Mouse (Mus musculus) left cerebral cortex, postnatal 4 days (tissue): ENCODE results near the gene Zfp184. TPM values are rescaled to one million over a fixed set of nuclear protein-coding genes. Genes with fewer than 3 reads are reported as not detected.
"Not testable (repeated sequence)": the region's sequence is repeated elsewhere in the genome, so short reads cannot be mapped to it uniquely, and the experiment has no call there.

ENCODE experiments used
- DNase-seq: peaks from one replicate; pipeline ENCODE4 v3.0.0-alpha.2; 2022
- intact Hi-C: fragments of 180-260 bp; cut with DNase I; formaldehyde crosslinking; loops from one replicate; pipeline ENCODE4 v1.15.1; 2025
- total RNA-seq, 2 experiments: library from RNA; stranded (reverse); gene quantifications; 2 replicates each; pipeline ENCODE4 v1.2.3; 2021

Zfp184 gene
- 10 to 100 TPM; 12.1 to 14.0 TPM for total RNA-seq

GRCm38 (mm10) chr13:21944926-21945740 lies at the start of gene Zfp184:
Gene Zfp184, plus strand, starts transcription at chr13:21945094.
- peak; percentile 94 for DNase-seq
- intact Hi-C loops, result loop anchor here (5.0 to 10.0 kb wide), 3 partner anchors 32 to 1570 kb away; no protein-coding TSS in a partner anchor

- intact Hi-C loops, result no loop called here
- peak; percentile 65 for DNase-seq
These were observed 48.2 kb upstream of the Zfp184 start for GRCm38 (mm10) chr13:21896549-21897244.

- intact Hi-C loops, result no loop called here
These were observed 47.7 kb upstream of the Zfp184 start for GRCm38 (mm10) chr13:21897245-21897634.

GRCm38 (mm10) chr13:21900870-21901565 lies 43.9 kb upstream of the Zfp184 start:
- intact Hi-C loops, DNase-seq: not testable (repeated sequence)

More at GRCm38 (mm10) chr13:21897245-21897634, 47.7 kb upstream of the Zfp184 start:
- DNase-seq, result no peak

- DNase-seq, result peak; percentile 42
- intact Hi-C loops, result no loop called here
These were observed 41.4 kb upstream of the Zfp184 start for GRCm38 (mm10) chr13:21903500-21903899.

- intact Hi-C loops, DNase-seq: not testable (repeated sequence)
These were observed 40.8 kb upstream of the Zfp184 start for GRCm38 (mm10) chr13:21904090-21904489.

- intact Hi-C loops, result no loop called here
- no peak for DNase-seq
These were observed 38.6 kb upstream of the Zfp184 start for GRCm38 (mm10) chr13:21906301-21906700.

GRCm38 (mm10) chr13:21906946-21907806 lies 37.7 kb upstream of the Zfp184 start:
- intact Hi-C loops, result no loop called here
- DNase-seq, result no peak

GRCm38 (mm10) chr13:21907807-21908155 lies 37.1 kb upstream of the Zfp184 start:
- intact Hi-C loops, DNase-seq: not testable (repeated sequence)

- intact Hi-C loops, result loop anchor here (10.0 kb wide), 1 partner anchor 114 kb away; no protein-coding TSS in a partner anchor
- no peak for DNase-seq
These were observed 34.2 kb upstream of the Zfp184 start for GRCm38 (mm10) chr13:21910735-21911134.

- intact Hi-C loops, result loop anchor here (10.0 kb wide), 1 partner anchor 114 kb away; no protein-coding TSS in a partner anchor
- peak; percentile 17 for DNase-seq
These were observed 33.7 kb upstream of the Zfp184 start for GRCm38 (mm10) chr13:21911147-21911546.

- intact Hi-C loops, result loop anchor here (10.0 kb wide), 1 partner anchor 111 kb away; no protein-coding TSS in a partner anchor
These were observed 31.0 kb upstream of the Zfp184 start for GRCm38 (mm10) chr13:21913854-21914253.

GRCm38 (mm10) chr13:21914599-21914998 lies 30.3 kb upstream of the Zfp184 start:
- intact Hi-C loops, result loop anchor here (10.0 kb wide), 1 partner anchor 110 kb away; no protein-coding TSS in a partner anchor

More at GRCm38 (mm10) chr13:21913854-21914253, 31.0 kb upstream of the Zfp184 start:
- no peak for DNase-seq

GRCm38 (mm10) chr13:21915487-21915886 lies 29.4 kb upstream of the Zfp184 start:
- intact Hi-C loops, result loop anchor here (10.0 kb wide), 1 partner anchor 109 kb away; no protein-coding TSS in a partner anchor
- no peak for DNase-seq

More at GRCm38 (mm10) chr13:21914599-21914998, 30.3 kb upstream of the Zfp184 start:
- no peak for DNase-seq

GRCm38 (mm10) chr13:21916056-21916455 lies 28.8 kb upstream of the Zfp184 start:
- intact Hi-C loops, result loop anchor here (10.0 kb wide), 1 partner anchor 109 kb away; no protein-coding TSS in a partner anchor
- DNase-seq, result no peak

GRCm38 (mm10) chr13:21917040-21917439 lies 27.9 kb upstream of the Zfp184 start:
- intact Hi-C loops, result loop anchor here (10.0 kb wide), 1 partner anchor 108 kb away; no protein-coding TSS in a partner anchor
- DNase-seq, result no peak

- intact Hi-C loops, result loop anchor here (10.0 kb wide), 1 partner anchor 107 kb away; no protein-coding TSS in a partner anchor
- no peak for DNase-seq
These were observed 27.4 kb upstream of the Zfp184 start for GRCm38 (mm10) chr13:21917480-21917879.

GRCm38 (mm10) chr13:21917992-21918391 lies 26.9 kb upstream of the Zfp184 start:
- no peak for DNase-seq
- intact Hi-C loops, result loop anchor here (10.0 kb wide), 1 partner anchor 107 kb away; no protein-coding TSS in a partner anchor
